Mouse (Mus musculus): ENCODE data around the gene Cntnap5a.
A peak's percentile ranks its signal among the peaks of the same experiment; 100 is the strongest.

DNA sequence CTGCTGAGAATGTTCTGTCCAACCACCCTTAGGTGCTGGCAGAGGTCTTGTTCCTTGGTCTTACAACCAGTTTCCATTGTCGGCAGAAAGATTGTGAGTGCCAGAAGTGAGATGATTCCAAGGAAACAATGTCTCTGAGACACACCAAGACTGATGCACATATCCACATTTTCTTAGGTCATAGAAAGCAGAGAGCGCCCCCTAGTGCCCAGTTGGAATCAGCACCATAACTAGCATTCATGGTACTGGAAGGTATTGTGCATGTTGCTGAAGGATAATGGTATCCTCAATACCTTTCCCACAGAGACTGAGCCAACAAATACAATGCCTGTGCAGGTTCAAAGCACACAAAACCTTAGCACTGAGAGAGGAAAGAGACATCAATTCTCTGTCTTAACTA is 793.1 kb downstream of the Cntnap5a start:
- TF ChIP-seq CTCF (IDR thresholded peaks at IDR 0.05; ENCODE audit: borderline replicate concordance, extremely low read depth, insufficient read depth, insufficient read length) (peak; percentile 68; the same call in 1 of the 2 replicates), POLR2A (IDR thresholded peaks at IDR 0.05; ENCODE audit: borderline replicate concordance, extremely low read depth, insufficient read depth, insufficient read length, poor library complexity, severe bottlenecking) (no peak)
